Mouse (Mus musculus): ENCODE results near the gene Nr5a2. TPM values are rescaled to one million over a fixed set of nuclear protein-coding genes. Genes with fewer than 3 reads are reported as not detected.

Nr5a2 gene
- 1 to 10 TPM; 1.7 to 4.0 (median 2.6) TPM for total RNA-seq (2022)

DNA sequence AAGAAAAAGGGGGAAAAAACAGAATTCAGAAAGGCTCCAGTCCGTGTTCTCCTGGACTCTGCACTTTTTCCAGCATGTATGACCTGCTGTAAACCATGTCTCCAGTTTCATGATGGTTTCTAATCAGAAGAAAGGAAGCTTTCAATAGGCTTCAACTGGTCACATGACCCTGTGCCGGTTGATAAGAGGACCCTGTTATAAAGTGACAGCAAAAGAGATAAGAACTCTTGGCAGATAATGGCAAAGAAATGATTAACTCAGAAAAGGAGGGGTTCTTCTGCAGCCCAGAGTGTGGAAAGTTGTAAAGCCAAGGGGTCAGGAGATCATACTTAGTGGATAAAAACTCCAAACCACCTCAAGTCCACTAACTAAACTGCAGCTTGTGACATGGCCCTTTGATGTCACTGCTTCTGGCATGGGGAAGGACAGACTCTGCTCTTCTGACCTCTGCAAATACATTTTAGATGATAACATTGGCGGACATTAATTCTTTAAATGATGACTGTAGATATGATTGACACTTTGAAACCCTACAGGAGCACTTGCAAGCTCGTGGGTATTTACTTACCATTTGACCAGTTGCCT, at the start of gene Nr5a2:
Nr5a2 (minus strand) TSS at position 21 of the 585 bp plus-strand sequence.
- no peak for DNase-seq

- no peak for DNase-seq
These were observed 48.5 kb upstream of the Nr5a2 start for GRCm38 (mm10) chr1:137008726-137009239.

DNA sequence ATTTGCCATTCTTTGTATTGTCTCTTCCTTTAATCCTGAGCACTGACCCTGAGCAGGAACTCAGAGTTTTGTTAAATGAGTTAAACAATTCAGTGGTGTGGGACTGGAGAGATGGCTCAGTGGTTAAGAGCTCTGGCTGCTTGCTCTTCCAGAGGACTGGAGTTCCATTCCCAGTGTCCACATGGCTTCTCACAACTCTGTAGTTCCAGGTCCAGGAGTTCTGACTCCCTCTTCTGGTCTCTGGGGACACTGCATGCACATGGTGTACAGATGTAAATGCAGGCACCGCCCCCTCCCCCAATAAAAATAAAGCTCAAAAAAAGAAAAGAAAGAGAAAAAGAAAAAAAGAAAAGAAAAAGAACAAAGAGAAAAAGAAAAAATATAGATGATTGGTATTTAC, 43.6 kb upstream of the Nr5a2 start:
- DNase-seq, result no peak

GRCm38 (mm10) chr1:137003144-137003543, 42.9 kb upstream of the Nr5a2 start:
- no peak for DNase-seq

DNA sequence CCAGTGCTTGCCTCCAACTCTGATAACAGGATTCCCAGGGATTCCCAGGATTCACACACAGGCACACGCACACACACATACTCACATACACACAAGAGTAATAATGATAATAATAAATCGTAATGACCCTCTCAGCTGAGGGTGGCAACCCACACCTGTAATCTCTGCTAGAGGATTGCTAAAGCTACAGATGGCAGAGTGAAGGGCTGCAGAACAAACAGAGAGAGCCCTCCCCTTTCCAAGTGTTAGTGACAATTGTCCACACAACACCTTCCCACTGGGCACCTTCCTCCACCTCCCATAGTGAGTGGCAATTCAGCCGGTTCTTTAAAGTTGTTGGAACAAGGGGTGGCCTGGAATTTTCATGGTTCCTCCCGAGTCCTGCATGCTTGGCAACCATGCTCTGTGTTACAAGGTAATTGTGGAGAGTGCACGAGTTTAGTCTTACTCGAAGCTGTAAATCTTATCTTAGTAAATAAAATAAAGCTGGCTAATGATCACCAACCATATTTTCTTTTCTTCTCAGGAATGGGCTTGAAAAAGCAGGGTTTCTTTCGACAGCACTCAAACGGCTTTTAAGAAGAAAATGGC, 31.6 kb upstream of the Nr5a2 start:
- DNase-seq, result no peak

DNA sequence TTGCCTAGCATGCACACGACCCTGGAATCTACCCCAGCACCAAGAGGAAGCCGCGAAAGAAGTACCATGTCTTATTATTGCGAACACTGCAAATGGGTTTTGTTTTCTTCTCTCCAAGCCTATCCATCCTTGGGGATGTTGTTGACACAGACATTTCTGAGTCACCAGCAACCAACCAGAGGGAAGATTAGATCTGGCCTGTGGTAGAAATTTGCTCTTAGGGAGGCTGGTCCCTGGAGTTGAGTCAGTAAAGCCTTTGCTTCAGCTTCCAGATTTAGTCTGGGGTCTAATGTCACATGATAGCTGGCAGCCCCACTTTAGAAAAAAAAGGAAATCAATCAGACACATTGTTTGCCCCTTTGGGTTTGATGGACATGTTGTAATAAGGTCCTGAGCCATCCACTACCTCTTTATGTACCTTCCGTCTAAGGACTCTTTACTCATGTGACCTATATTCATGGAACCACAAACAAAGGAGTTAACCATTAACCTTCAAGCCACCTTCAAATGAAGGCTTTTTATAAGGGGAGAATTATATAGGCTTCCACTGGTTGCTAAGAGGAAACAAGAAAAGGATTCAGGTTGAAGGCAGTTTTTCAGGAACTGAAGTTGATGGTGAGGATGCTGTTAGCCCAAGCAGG, 20.1 kb upstream of the Nr5a2 start:
- no peak for DNase-seq

DNA sequence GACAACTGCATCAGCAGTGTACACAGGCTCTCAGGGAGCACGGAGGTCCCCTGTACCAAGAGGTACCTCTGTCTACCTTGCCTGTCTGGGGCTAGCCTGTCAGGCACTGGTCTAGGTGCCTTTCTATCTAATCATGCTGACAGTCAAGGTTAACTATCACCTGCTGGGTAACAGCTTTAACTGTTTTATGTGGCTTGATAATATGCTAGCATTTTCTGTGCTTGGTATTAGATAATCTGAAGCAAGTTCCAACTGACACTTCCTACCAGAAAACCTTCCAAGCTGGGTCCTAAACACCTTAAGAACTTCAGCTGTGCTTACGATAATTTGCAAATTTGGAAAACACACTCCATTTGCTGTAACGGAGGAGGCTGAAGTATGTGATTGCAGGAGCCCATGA, 17.6 kb upstream of the Nr5a2 start:
- no peak for DNase-seq

DNA sequence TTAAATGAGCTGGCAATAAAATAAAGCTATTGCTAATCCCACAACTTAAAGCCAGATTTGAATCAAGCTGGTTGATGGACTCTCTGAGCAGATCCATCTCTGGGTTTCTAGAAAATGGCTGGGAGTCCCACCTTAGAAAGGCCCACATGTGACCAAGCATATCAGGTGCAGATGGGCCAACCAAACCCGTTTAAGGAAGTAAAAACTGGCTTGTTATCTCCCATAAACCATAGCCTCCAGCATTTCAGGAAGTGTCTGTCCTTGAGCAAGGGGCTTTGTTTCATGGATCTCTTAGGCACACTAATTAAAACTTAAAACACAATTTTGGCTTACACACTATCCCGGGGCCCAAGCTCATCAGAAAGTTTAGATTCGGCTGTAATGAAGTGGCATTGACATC, 13.8 kb upstream of the Nr5a2 start:
- no peak for DNase-seq

- no peak for DNase-seq
These were observed 12.8 kb upstream of the Nr5a2 start for GRCm38 (mm10) chr1:136973016-136973415.

GRCm38 (mm10) chr1:136970995-136971394, 10.7 kb upstream of the Nr5a2 start:
- DNase-seq, result no peak

DNA sequence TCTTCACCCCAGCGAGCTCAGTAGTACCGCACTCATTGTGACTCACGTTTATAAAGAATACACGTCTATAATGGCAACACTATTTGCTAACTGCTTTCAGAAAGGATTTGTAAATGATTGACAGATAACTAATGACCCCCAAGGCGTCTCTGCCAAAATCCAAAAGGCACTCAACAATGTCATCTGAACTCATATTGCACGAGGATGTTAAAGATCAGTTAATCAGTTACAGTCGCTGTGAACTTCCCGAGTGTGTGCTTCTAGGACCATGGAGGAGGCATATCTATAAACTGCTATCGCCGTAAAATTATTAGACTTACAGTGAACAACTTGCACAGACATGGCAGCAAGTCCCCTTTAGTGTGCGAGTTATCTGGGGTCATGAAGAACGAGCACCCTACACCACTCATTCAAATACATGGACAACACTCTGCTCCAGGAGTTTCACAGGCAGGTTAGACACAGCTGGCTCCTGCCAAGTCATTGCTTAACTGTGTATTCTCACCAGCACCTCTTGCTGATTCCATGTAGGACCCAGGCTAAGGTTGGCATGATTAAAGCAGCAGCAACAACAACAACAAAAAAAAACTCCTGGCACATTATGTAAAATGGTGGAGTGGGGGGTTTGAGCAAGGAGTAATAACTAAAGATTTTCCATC, 6.6 kb upstream of the Nr5a2 start:
- DNase-seq, result no peak

GRCm38 (mm10) chr1:136959491-136959890, 757 bp downstream of the Nr5a2 start:
- no peak for DNase-seq

DNA sequence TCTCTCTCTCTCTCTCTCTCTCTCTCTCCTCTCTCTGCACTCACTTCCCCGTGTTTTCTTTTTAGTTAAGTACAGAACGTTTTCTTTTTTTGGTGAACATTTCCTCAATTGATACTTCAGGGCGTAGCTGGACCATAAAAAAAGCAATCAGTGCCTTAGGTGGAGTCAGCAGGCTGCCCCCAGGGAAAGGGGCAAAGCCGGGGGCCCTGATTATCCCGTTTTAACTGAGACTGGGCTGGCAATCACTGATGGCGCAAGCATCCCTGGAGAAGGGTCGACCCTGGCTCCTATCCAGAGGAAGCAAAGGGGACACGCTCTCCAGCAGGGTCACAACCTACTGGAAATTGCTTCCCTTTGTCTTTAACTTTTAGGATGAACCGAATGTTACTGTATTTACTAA, 1.6 kb downstream of the Nr5a2 start:
- DNase-seq, result no peak

DNA sequence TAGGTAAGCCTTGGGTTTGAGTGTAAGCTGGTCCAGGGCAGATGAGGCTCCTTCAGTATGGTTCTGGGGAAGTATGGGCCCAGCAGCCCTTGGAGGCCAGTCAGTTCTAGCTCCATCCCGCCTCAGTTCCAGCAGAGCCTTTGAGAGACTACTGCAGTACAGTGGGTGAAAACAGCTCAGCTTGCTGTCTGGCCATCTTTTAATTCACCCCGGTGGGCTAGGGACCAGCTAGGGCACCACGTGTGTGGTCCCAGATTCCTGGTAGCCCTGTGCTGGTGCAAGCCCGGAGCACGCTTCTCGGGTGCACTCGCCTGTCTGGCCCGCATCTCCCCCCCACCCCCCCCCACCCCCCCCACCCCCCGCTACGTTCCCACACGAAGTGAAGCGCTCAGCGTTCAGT, 2.1 kb downstream of the Nr5a2 start:
- no peak for DNase-seq

- no peak for DNase-seq
These were observed 2.6 kb downstream of the Nr5a2 start for GRCm38 (mm10) chr1:136957696-136958095.

GRCm38 (mm10) chr1:136954108-136954494, 6.1 kb downstream of the Nr5a2 start:
- DNase-seq, result no peak

- no peak for DNase-seq
These were observed 6.7 kb downstream of the Nr5a2 start for GRCm38 (mm10) chr1:136953444-136954107.

DNA sequence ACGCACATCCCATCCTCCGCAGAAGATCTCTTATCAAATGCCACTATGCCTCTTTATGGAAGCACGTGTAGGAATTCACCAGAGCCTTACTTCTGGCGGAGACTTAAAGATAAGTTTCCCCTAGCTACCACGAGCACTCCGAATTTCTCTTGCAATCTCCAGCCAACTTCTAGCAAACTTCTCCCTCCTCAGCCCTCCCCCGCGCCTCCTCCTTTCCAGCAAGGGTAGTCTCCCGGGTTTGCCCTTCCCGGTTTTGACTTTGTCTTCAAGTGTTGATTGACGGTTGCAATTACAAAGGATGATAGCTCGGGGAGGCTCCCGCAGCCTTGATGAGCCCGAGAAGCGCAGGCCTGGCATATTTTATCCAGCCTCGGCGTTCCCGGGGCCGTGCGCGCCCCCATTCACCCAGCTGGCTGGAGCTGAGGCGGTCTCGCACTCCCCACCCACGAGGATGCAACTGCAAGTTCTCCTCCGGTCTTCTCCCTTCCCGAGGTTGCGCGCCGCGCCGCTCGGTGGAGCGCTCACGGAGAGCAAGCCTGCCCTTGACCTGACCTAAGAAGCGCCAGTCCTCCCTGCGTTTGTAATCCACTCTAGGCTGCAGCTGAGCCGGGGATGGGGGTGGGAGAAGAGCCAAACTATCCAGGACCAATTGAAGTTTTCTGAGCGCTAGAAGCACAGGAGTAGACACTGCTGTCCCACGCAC, 7.5 kb downstream of the Nr5a2 start:
- no peak for DNase-seq

DNA sequence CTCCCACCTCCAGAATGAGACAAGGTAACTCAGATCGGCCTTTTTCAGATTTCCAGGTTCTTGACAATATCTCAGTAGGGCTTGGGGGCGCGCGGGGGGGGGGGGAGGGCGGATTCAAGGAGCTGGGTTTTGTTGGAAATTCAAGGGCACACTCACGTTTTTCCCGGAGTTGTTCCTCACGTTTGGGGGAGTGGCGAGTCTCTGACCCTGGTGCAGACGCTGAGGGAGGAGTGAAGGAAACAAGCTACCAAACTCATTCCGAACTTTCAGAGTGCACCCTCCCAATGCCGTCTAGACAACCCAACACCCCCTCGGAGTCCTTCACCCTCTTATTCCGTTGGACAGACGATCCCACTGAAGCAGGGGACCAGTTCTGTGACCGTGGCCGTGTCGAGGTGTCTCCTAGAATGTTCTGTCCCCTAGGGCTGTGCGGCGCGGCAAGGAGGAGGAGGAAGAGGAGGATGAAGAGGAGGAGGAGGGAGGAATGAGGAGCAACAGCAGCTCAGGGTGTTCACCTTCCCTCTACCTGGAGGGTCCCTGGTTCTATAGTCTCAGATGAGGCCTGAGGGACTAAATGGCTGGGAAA, 8.2 kb downstream of the Nr5a2 start:
- no peak for DNase-seq

DNA sequence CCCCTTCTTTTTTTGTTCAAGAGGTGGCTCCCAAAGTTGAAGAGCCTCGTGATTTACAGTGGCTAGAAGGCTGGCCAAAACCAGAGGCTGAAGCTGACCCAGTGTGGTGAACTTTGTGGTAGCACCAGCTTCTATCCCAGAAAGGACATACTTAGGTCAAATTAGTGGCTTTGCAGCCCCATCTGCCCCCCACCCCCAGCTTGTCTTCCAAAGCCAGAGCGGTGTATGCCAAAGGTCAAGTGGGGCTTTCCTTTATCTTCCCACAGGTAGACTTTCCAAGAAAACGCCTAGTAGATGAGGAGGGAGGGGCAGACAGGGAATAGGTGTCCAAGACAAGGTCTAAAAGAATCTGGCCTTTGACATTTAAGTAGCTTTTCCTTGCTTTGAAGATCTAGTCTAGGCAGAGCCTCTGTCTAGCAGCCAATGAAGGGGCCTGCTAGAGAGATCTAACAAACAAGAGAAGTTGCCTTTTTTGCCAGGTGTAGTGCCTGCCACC, 9.0 kb downstream of the Nr5a2 start:
- no peak for DNase-seq

GRCm38 (mm10) chr1:136949323-136949741, 10.9 kb downstream of the Nr5a2 start:
- DNase-seq, result no peak

All from adrenal gland, adult 8-10 months (tissue).